Mouse (Mus musculus) C2C12 (cell line): ENCODE measurements around the gene Lemd1. TPM values are rescaled to one million over a fixed set of nuclear protein-coding genes. Genes with fewer than 3 reads are reported as not detected.
"Not testable (repeated sequence)": the region's sequence is repeated elsewhere in the genome, so short reads cannot be mapped to it uniquely, and the experiment has no call there.

Experiments
- H3K27me3 ChIP-seq: one replicate; pipeline ENCODE4 v1.6.1; 2011; ENCODE audit not compliant: control insufficient read depth, insufficient read depth, insufficient read length
- H3K36me3 ChIP-seq: one replicate; pipeline ENCODE4 v1.6.1; 2011; ENCODE audit not compliant: control insufficient read depth, insufficient read depth
- H3K4me3 ChIP-seq: one replicate; pipeline ENCODE4 v1.5.1; 2011; ENCODE audit warnings: mild to moderate bottlenecking, control low read depth; ENCODE audit not compliant: poor library complexity, insufficient read depth, severe bottlenecking
- H3K79me2 ChIP-seq: one replicate; pipeline ENCODE4 v1.6.1; 2011; ENCODE audit not compliant: control insufficient read depth, insufficient read depth
- H3K79me3 ChIP-seq: one replicate; pipeline ENCODE4 v1.6.1; 2011; ENCODE audit warnings: low read depth, control low read depth
- H3ac ChIP-seq: one replicate; pipeline ENCODE3; 2011; ENCODE audit warnings: low read depth; ENCODE audit not compliant: control insufficient read depth, insufficient read length
- CEBPB ChIP-seq: IDR thresholded peaks from one replicate; pipeline ENCODE4 v1.6.1; 2011; ENCODE audit warnings: low read depth, mild to moderate bottlenecking, control low read depth, moderate library complexity
- CTCF ChIP-seq: IDR thresholded peaks from one replicate; pipeline ENCODE4 v1.5.1; 2011; ENCODE audit not compliant: control insufficient read depth, insufficient read depth, insufficient read length
- FOSL1 ChIP-seq: IDR thresholded peaks from one replicate; pipeline ENCODE4 v1.8.0; 2011; ENCODE audit warnings: mild to moderate bottlenecking, low read length; ENCODE audit not compliant: poor library complexity, insufficient read depth, severe bottlenecking
- MAX ChIP-seq: IDR thresholded peaks from one replicate; pipeline ENCODE4 v1.6.1; 2011; ENCODE audit warnings: mild to moderate bottlenecking, control low read depth
- MYOD1 ChIP-seq: IDR thresholded peaks from one replicate; pipeline ENCODE4 v1.6.1; 2011; ENCODE audit warnings: low read depth; ENCODE audit not compliant: control insufficient read depth, insufficient read length
- MYOG ChIP-seq: IDR thresholded peaks from one replicate; pipeline ENCODE4 v1.6.1; 2011; ENCODE audit not compliant: control insufficient read depth, insufficient read length; ENCODE audit errors: extremely low read depth
- USF1 ChIP-seq: IDR thresholded peaks from one replicate; pipeline ENCODE4 v1.6.1; 2011; ENCODE audit warnings: low read depth, mild to moderate bottlenecking, control low read depth, moderate library complexity
- polyA plus RNA-seq: library from polyadenylated mRNA; unstranded; fragments of >200 nt; fragmentation: generic; extraction: Trizol; gene quantifications from one replicate; pipeline ENCODE4 v1.2.1, GENCODE M21; 2012; ENCODE audit warnings: missing spikeins

Gene Lemd1
- polyA plus RNA-seq, 1 experiment, result 0.14 TPM

DNA sequence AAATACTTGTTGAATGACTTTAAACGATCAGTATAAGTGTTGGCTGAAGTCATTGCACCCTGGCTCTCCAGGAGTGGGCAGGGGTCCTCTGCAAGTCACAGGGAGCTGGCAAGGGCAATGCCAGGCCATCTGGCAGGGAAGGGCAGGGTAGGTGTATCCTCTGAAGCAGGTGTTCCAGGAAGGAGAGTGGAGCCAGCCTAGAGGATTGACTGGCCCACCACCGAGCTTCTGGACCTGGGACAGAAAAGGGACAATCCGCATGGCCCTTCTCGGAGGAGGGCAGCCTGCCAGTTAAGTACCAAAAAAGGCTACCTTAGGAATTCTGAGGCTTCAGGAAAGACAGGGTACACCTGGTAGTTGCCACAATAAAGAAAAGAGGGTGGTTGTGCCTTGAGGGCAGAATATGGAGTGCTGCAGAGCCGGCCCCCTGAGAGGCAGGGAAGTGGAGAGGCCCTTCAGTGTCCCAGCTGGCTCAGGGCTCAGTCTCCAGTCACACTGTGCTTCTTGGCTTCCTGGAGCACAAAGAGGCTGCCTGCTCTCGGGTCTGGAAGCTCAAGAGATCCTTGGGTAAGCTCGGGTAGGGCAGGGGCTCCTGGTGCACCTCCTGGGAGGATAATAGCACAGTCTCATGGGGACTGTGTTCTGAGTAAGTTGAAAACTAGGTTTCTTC, 29.9 kb upstream of the Lemd1 start:
- TF ChIP-seq CEBPB (no peak), FOSL1 (no peak), MYOG (no peak), USF1 (no peak), CTCF (no peak), MYOD1 (no peak)
- H3K79me3 ChIP-seq, result no peaks in the 10 kb centered on the region
- no peaks in the 10 kb centered on the region for H3K36me3 ChIP-seq
- H3ac ChIP-seq, result no peak overlapping the region
- H3K27me3 ChIP-seq, result peaks cover 8% of the 10 kb centered on the region
- H3K79me2 ChIP-seq, result no peaks in the 10 kb centered on the region
- H3K4me3 ChIP-seq, result no peak overlapping the region

- not testable (repeated sequence) for H3ac ChIP-seq, H3K27me3 ChIP-seq, H3K36me3 ChIP-seq, H3K79me2 ChIP-seq, H3K4me3 ChIP-seq, H3K79me3 ChIP-seq
- peak; percentile 37 for TF ChIP-seq USF1
Observed at GRCm38 (mm10) chr1:132162618-132163017, 28.6 kb upstream of the Lemd1 start.

- H3K4me3 ChIP-seq, result no peak overlapping the region
- H3K79me2 ChIP-seq, result no peaks in the 10 kb centered on the region
- H3ac ChIP-seq, result no peak overlapping the region
- TF ChIP-seq MYOD1 (no peak), FOSL1 (no peak), MYOG (no peak), CTCF (no peak)
- H3K36me3 ChIP-seq, result no peaks in the 10 kb centered on the region
- H3K79me3 ChIP-seq, result no peaks in the 10 kb centered on the region
- peaks cover 8% of the 10 kb centered on the region for H3K27me3 ChIP-seq
Observed at GRCm38 (mm10) chr1:132164780-132165518, 26.3 kb upstream of the Lemd1 start.

DNA sequence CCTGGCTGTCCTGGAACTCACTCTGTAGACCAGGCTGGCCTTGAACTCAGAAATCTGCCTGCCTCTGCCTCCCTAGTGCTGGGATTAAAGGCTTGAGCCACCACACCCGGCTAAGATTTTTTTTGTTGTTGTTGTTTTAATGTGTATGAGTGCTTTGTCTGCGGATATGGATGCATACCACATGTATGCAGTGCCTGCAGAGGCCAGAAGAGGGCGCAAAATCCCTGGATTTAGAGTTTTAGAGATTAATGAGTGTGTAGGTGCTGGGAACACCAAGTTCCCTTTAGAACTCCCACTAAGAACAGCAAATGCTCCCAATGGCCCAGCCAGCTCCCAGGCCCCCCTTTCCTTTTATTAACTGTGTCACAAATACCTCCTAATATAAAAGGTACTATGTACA, 25.4 kb upstream of the Lemd1 start:
- no peaks in the 10 kb centered on the region for H3K79me3 ChIP-seq
- TF ChIP-seq MYOG (no peak), CTCF (no peak), FOSL1 (no peak), USF1 (no peak), MAX (no peak), MYOD1 (no peak), CEBPB (no peak)
- H3K27me3 ChIP-seq, result peaks cover 4% of the 10 kb centered on the region
- H3ac ChIP-seq, result no peak overlapping the region
- H3K4me3 ChIP-seq, result no peak overlapping the region
- H3K79me2 ChIP-seq, result no peaks in the 10 kb centered on the region
- no peaks in the 10 kb centered on the region for H3K36me3 ChIP-seq

DNA sequence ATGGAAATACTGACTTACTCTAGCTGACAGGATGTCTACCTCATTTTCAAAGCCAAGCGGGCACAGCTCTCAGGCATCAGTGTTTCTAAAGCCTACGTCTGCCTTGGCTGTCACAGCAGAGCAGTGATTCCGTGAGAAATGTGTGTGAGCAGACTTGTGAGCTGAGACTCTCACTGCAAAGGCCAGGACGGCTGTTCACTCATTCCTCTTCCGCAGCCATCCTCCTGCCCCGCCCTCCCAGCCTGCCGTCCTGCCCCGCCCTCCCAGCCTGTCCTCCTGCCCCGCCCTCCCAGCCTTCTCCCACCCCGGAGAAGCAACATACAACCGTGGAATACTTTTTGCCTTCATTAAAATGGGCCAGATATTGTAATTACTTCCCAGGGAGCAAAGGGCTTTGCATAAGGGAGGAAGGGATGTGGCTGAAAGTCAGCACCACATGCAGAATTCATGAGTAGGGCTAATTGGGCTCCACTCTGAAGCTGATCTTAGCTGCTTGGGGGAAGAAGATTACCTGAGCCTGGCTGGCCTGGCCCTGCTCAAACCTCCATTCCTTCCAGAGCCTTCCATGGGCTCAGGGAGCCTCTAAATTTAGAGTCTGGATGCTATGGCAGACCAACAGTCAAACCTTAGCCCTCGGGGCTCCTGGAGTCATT, 23.0 kb upstream of the Lemd1 start:
- TF ChIP-seq FOSL1 (no peak), MYOD1 (no peak), MAX (no peak), USF1 (no peak), CEBPB (no peak), MYOG (no peak), CTCF (no peak)
- peak overlapping the region; percentile 51 for H3ac ChIP-seq
- peaks cover 5% of the 10 kb centered on the region for H3K27me3 ChIP-seq
- no peaks in the 10 kb centered on the region for H3K79me2 ChIP-seq
- H3K79me3 ChIP-seq, result no peaks in the 10 kb centered on the region
- no peak overlapping the region for H3K4me3 ChIP-seq
- no peaks in the 10 kb centered on the region for H3K36me3 ChIP-seq
